In genomic region chr13:98358424-98359181, GRCm38 (mm10) we compare ENCODE assay signal across 14 mouse cellular contexts. TPM values are rescaled to one million over a fixed set of nuclear protein-coding genes. Genes with fewer than 3 reads are reported as not detected.
DNase-seq lines count a peak whose midpoint lies in the region; ATAC-seq and TF ChIP-seq lines count a peak whose summit lies in the region.
"Had no signal": no experiment of that assay in that cellular context is flagged by ENCODE, and none has a peak within 500 bp of the region (broad histone marks: within the 10 kb centered on the region; RNA-seq: fewer than 3 reads in every experiment).

No protein-coding gene starts in this region.

- TF ChIP-seq EP300 in stomach, postnatal 0 days (optimal IDR thresholded peaks at IDR 0.05) = no peak

- H3K4me2 ChIP-seq in hindbrain, postnatal 0 days (ENCODE audit: low read depth, low read length) = no peak overlapping the region
- H3K4me2 ChIP-seq in midbrain, embryonic 15.5 days = peak overlapping the region; percentile 12; the same call in 1 of the 2 replicates
- no peak overlapping the region for H3K4me2 ChIP-seq in stomach, postnatal 0 days (replicated peaks; ENCODE audit: low read depth)

- no peaks in the 10 kb centered on the region for H3K9me3 ChIP-seq in hindbrain, embryonic 10.5 days
- peaks cover 3% of the 10 kb centered on the region; the same call in 1 of the 2 replicates for H3K9me3 ChIP-seq in hindbrain, postnatal 0 days (ENCODE audit: low read length)
- H3K9me3 ChIP-seq in midbrain, embryonic 15.5 days = no peaks in the 10 kb centered on the region
- H3K9me3 ChIP-seq in stomach, postnatal 0 days (ENCODE audit: control insufficient read depth, low read length) = no peaks in the 10 kb centered on the region

- H3K4me3 ChIP-seq in hindbrain, embryonic 10.5 days = peak overlapping the region; percentile 60
- H3K4me3 ChIP-seq in hindbrain, postnatal 0 days (ENCODE audit: low read length) = no peak overlapping the region
- H3K4me3 ChIP-seq in embryonic fibroblast, embryonic 13.5 days (ENCODE audit: insufficient read depth, low read length) = peak overlapping the region; percentile 7; the same call in 1 of the 2 replicates
- H3K4me3 ChIP-seq in midbrain, embryonic 15.5 days = no peak overlapping the region
- H3K4me3 ChIP-seq in stomach, postnatal 0 days (ENCODE audit: low read depth, low read length) = no peak overlapping the region
- H3K4me3 ChIP-seq: megakaryocyte, embryonic 14.5 days had no signal

- no peak for ATAC-seq in hindbrain, postnatal 0 days
- no peak for ATAC-seq in midbrain, embryonic 15.5 days (replicated peaks)
- no peak for ATAC-seq in stomach, postnatal 0 days (ENCODE audit: low FRiP score, low TSS enrichment)

- no peak overlapping the region for H3K9ac ChIP-seq in hindbrain, postnatal 0 days (replicated peaks; ENCODE audit: low read length)
- no peak overlapping the region for H3K9ac ChIP-seq in midbrain, embryonic 15.5 days
- no peak overlapping the region for H3K9ac ChIP-seq in stomach, postnatal 0 days (ENCODE audit: low read length)

- DNase-seq in hindbrain, embryonic 10.5 days (ENCODE audit: low spot score) = peak; percentile 59
- no peak for DNase-seq in hindbrain, postnatal 0 days (ENCODE audit: low spot score)
- peak; percentile 42 for DNase-seq in Muller cell, postnatal 12 days (ENCODE audit: inconsistent ontology term)
- no peak for DNase-seq in stomach, postnatal 0 days (ENCODE audit: low spot score)
- DNase-seq in adrenal gland, postnatal 4 days (ENCODE audit: low spot score in 2 of 2) = no peak
- DNase-seq in natural killer cell, adult 2 months (ENCODE audit: low spot score in 2 of 2) = no peak
- DNase-seq: B cell, adult 2 months; cerebellum, adult 9-11 months; kidney, postnatal 36 days had no signal

- peak overlapping the region; percentile 47 for H3K27ac ChIP-seq in hindbrain, embryonic 10.5 days
- no peak overlapping the region for H3K27ac ChIP-seq in hindbrain, postnatal 0 days
- no peak overlapping the region for H3K27ac ChIP-seq in embryonic fibroblast, embryonic 13.5 days (ENCODE audit: insufficient read depth, low read length)
- H3K27ac ChIP-seq in midbrain, embryonic 15.5 days = no peak overlapping the region
- H3K27ac ChIP-seq in stomach, postnatal 0 days (replicated peaks) = no peak overlapping the region

- H3K27me3 ChIP-seq in hindbrain, embryonic 10.5 days (ENCODE audit: insufficient read depth, poor library complexity, severe bottlenecking) = peaks cover 100% of the 10 kb centered on the region
- peaks cover 71% of the 10 kb centered on the region for H3K27me3 ChIP-seq in hindbrain, postnatal 0 days (ENCODE audit: insufficient read depth, low read length)
- H3K27me3 ChIP-seq in midbrain, embryonic 15.5 days (replicated peaks) = peaks cover 70% of the 10 kb centered on the region
- H3K27me3 ChIP-seq in stomach, postnatal 0 days (ENCODE audit: control insufficient read depth, insufficient read depth, low read length) = peaks cover 46% of the 10 kb centered on the region; the same call in 1 of the 2 replicates

- TF ChIP-seq CTCF in hindbrain, postnatal 0 days (IDR thresholded peaks at IDR 0.05; ENCODE audit: low read depth) = no peak
- no peak for TF ChIP-seq CTCF in embryonic fibroblast, embryonic 13.5 days (IDR thresholded peaks at IDR 0.05; ENCODE audit: borderline replicate concordance, insufficient read depth, low read length)
- no peak for TF ChIP-seq CTCF in stomach, postnatal 0 days (IDR thresholded peaks at IDR 0.05; ENCODE audit: low read depth)

- H3K36me3 ChIP-seq in hindbrain, embryonic 10.5 days = no peaks in the 10 kb centered on the region
- H3K36me3 ChIP-seq in hindbrain, postnatal 0 days (ENCODE audit: insufficient read depth, low read length) = no peaks in the 10 kb centered on the region
- no peaks in the 10 kb centered on the region for H3K36me3 ChIP-seq in midbrain, embryonic 15.5 days (replicated peaks)
- H3K36me3 ChIP-seq in stomach, postnatal 0 days (ENCODE audit: control insufficient read depth, insufficient read depth, low read length) = no peaks in the 10 kb centered on the region

- peaks cover 34% of the 10 kb centered on the region for H3K4me1 ChIP-seq in hindbrain, embryonic 10.5 days (replicated peaks)
- H3K4me1 ChIP-seq in hindbrain, postnatal 0 days (ENCODE audit: insufficient read depth, low read length) = 0 out of 2 replicates have a peak, but pooled peaks cover 4% of the 10 kb centered on the region
- no peaks in the 10 kb centered on the region; the same call in 1 of the 2 replicates for H3K4me1 ChIP-seq in embryonic fibroblast, embryonic 13.5 days (ENCODE audit: control insufficient read depth, insufficient read depth, low read length)
- peaks cover 25% of the 10 kb centered on the region for H3K4me1 ChIP-seq in midbrain, embryonic 15.5 days
- H3K4me1 ChIP-seq in stomach, postnatal 0 days (replicated peaks; ENCODE audit: control insufficient read depth, insufficient read depth) = peaks cover 3% of the 10 kb centered on the region; the same call in 1 of the 2 replicates

- no peak for TF ChIP-seq POLR2A in embryonic fibroblast, embryonic 13.5 days (IDR thresholded peaks at IDR 0.05; ENCODE audit: low read depth, low read length)

- WGBS in hindbrain, embryonic 10.5 days = 1% methylated on average over 23 of the region's 23 CpGs
- 3% methylated on average over 23 of the region's 23 CpGs for WGBS in hindbrain, postnatal 0 days
- WGBS in midbrain, embryonic 15.5 days = 4% methylated on average over 23 of the region's 23 CpGs
- WGBS in stomach, postnatal 0 days = 8% methylated on average over 23 of the region's 23 CpGs

RNA-seq across cellular contexts. Expression of gene Foxd1, which starts 4.6 kb away (rescaled TPM):
- polyA plus RNA-seq in hindbrain, embryonic 10.5 days (2016; fragmentation: Nextera tagmentation; extraction: Ambion mirVana) = 3.9 TPM in 2 replicates
- 1.6 and 2.1 TPM in 2 replicates for total RNA-seq in hindbrain, postnatal 0 days (2014; rRNA removed)
- 0.74 and 0.88 TPM in 2 replicates for polyA plus RNA-seq in hindbrain, postnatal 0 days (2015; fragmentation: Nextera tagmentation; extraction: Ambion mirVana)
- 5.9 and 6.3 TPM in 2 replicates for polyA plus RNA-seq in embryonic fibroblast, embryonic 13.5 days (2011; ENCODE audit: insufficient read length, low read depth, missing spikeins)
- polyA plus RNA-seq in midbrain, embryonic 15.5 days (2015; fragmentation: Nextera tagmentation; extraction: Ambion mirVana) = 0.89 and 1.0 TPM in 2 replicates
- not detected in 2 replicates for polyA plus RNA-seq in stomach, postnatal 0 days (2015; fragmentation: Nextera tagmentation; extraction: Ambion mirVana)
- total RNA-seq in adrenal gland, postnatal 4 days (2021) = 1 to 10 TPM; 2.3 to 3.7 TPM
- polyA plus RNA-seq: heart, embryonic 14.5 days; liver, embryonic 16.5 days had no signal

RNA-seq across cellular contexts. Expression of gene Btf3, which starts 41.8 kb away (rescaled TPM):
- polyA plus RNA-seq in hindbrain, embryonic 10.5 days (2016; fragmentation: Nextera tagmentation; extraction: Ambion mirVana) = 664 and 711 TPM in 2 replicates
- 181 and 252 TPM in 2 replicates for total RNA-seq in hindbrain, postnatal 0 days (2014; rRNA removed)
- polyA plus RNA-seq in hindbrain, postnatal 0 days (2015; fragmentation: Nextera tagmentation; extraction: Ambion mirVana) = 476 and 491 TPM in 2 replicates
- 715 and 807 TPM in 2 replicates for polyA plus RNA-seq in embryonic fibroblast, embryonic 13.5 days (2011; ENCODE audit: insufficient read length, low read depth, missing spikeins)
- 426 and 445 TPM in 2 replicates for polyA plus RNA-seq in midbrain, embryonic 15.5 days (2015; fragmentation: Nextera tagmentation; extraction: Ambion mirVana)
- polyA plus RNA-seq in stomach, postnatal 0 days (2015; fragmentation: Nextera tagmentation; extraction: Ambion mirVana) = 559 TPM in 2 replicates
- 100 to 1,000 TPM; 464 TPM for total RNA-seq in adrenal gland, postnatal 4 days (2021)

Comparison
In these comparisons a context has a peak if more than half of its experiments do, and no peak if none do; other contexts are left out.
1. DNase-seq: peak in hindbrain, embryonic 10.5 days (single experiment) and Muller cell, postnatal 12 days (single experiment); none in hindbrain, postnatal 0 days (single experiment), stomach, postnatal 0 days (single experiment), adrenal gland, postnatal 4 days (0 of 2) and natural killer cell, adult 2 months (0 of 2).
2. H3K4me3 ChIP-seq: peak in hindbrain, embryonic 10.5 days (single experiment) and embryonic fibroblast, embryonic 13.5 days (single experiment); none in hindbrain, postnatal 0 days (single experiment), midbrain, embryonic 15.5 days (single experiment) and stomach, postnatal 0 days (single experiment).